Mouse (Mus musculus) left cerebral cortex, adult 11 months (tissue): ENCODE measurements around the gene Cryba2.

Experiments used
- DNase-seq: peaks from one replicate; pipeline ENCODE4 v3.0.0; 2022; ENCODE audit warnings: low spot score

Gene Cryba2

DNA sequence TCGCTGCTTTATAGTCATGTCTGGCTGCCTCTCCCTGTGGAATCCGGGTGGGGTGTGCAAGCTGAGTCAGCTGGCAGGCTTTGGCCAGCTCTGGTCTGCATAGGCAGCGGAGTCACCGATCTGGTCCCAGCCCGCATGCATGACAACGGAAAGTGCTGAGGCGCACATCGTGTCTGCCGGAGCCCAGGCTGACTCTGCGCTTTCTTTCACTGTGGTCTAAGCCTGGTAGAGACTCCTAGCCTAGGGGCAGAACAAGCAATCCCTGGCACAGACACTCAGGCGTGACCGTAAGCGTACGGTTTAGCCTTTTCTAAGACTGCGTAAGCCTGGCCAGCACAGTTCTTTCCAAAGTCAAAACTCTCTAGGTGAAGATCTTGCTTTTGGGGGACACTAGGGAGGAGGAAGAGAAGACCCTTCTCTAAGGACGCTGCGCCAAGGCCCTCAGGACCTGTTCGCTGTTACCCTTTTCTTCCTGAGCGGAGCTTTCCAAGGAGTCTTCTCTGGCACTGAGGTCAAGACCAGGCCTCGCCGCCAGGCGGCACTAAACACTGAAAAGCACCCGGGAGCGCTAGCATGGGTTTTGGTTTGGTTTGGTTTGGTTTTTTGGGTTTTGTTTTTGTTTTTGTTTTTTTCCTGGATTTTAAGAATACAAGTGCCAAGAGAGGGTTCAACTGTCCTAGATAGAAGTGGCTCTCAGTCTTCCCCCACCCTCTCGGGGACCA is at the start of gene Cryba2:
Cryba2 (minus strand) TSS at position 10 of the 722 bp plus-strand sequence.
- no peak for DNase-seq

DNA sequence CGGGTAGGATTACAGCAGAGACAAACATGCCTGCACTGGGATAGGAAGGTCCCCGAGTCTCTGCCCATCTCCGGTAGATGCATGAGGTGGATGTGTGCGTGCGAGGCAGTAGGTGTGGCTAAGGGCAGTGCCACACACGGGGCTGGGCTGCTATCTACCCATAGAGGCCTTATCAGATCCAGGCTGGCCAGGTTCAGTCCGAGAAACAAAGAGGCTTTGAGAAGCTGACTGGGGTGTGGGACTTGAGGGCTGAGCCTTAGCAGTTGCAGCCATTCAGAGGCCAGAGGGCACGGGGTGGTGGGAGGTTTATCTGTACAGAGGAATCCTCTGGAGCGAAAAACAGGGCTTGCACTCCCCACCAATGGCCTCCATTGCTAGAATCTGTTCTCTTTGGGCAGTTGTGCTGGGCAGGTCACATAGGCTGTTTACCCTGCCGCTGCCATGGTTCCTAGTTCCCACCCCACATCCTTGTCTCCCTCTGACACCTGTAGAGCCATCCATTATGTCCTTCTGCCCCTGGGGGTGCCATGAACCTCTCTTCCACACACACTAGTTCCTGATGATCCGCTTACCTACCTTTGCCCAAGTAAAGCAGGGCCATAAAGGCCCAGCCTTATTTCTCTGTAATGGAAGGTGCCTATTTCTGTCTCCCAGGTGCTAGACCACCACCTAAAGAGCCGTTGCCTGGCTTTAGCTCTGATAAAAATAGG is 48.9 kb upstream of the Cryba2 start:
- DNase-seq = no peak

- DNase-seq = no peak
Measured at GRCm38 (mm10) chr1:74939762-74940161, 46.8 kb upstream of the Cryba2 start.

DNA sequence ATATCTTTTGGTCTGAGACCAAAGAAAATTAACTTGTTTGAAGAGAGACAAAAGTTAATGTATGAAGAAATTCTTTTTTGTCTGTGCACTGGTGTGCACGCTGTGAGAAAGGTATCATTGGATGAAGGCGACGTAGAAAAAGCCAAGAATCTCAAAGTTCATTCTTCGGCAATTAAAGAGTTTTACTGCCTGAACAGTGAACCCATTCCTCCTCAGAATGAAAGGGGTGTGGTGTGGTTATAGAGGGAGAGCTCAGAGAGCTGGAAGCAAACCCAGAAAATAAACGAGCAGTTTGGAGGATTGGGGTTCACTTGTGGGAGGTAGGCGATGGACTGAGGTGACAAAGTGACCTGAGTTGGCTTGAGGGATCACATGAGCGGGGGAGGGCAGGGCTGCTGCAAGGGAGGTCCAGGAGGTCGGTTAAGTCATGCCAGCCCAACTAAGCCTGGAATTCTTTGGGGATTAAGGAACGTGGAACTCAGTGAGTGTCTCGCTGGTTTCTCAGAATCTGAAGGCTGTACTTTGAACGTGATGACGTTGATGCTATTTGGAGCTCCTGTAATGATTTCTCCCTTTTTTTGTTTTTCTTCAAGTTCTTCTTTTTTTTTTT is 43.4 kb upstream of the Cryba2 start:
- no peak for DNase-seq

DNA sequence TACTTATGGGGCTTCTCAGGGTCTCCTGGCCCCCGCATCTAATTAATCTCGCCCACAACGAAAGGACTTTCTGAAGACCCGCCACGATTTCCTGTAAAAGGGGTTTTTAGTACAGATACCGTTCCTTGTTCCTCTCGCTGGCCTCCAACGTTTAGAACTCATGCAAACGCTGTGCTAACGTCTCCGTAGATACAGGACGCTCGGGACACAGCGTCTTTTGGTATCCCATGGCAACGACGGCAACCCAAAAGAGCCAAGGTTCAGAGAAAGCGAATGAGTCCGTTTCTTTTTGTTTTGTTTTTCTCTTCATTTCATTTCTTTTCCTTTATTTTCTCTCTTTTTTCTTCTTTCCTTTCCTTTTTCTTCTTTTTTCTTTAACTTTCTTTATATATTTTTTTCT is 42.5 kb upstream of the Cryba2 start, which contains the start of gene Cfap65:
Cfap65 (minus strand) TSS at position 198 of the 400 bp plus-strand sequence.
- peak; percentile 29 for DNase-seq

- DNase-seq = no peak
Measured at GRCm38 (mm10) chr1:74927621-74928296, 34.8 kb upstream of the Cryba2 start.

DNA sequence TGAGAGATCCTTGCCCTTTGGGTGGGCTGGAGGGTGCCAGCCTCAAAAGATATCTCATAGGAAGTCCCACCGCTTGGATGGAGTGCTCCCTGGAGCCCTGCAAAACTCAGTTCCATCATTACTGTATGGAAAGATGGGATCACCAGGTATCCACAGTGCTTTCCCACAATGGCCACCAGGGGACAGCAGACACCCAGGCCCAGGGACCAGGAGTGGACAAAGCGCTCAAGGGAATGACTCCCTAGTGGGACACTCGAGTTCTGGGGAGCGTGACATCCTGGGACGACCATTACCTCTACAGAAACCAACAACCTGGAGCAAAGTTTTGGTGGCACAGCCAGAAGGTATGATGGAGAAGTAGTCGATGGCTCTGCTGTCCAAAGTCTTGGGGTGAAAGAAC is 33.8 kb upstream of the Cryba2 start:
- peak; percentile 16 for DNase-seq

DNA sequence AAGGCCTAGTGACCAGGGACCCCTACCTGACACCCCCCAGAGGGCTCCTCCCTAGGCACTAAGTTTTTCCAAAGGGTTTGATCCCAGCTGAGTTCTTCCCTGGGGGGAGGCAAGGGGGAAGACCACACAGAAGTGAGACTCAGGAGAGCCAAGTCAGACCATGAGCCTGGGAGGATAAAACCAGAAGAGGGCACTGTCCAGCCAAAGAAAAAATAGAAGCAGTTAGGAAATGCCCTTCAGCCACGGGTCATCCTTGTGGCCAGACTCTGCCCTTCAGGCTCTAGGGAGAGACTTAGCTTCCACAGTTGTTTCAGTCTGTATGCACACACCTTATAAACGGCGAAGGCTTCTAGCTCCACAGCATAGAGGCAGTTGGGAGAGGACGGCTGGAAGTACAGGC is 31.5 kb upstream of the Cryba2 start:
- DNase-seq = no peak

DNA sequence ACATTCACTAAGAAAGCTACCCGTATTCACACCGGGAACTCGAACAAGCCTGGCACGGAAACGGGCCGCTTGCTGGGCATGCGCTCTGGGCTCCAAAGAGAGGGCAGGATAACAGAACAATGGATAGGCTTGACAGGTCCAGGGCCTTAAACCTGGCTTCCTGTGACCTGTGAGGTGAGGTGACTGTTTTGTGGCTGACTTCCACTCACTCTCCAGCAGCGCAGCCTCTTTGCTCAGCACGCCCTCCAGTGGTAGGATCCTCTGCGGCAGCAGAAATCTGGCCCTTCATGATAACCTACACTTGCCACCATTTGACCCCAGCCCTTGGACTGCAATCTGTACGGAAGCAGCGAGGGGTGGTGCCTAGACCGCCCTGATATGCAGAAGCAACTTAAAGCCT is 22.8 kb upstream of the Cryba2 start:
- no peak for DNase-seq

DNA sequence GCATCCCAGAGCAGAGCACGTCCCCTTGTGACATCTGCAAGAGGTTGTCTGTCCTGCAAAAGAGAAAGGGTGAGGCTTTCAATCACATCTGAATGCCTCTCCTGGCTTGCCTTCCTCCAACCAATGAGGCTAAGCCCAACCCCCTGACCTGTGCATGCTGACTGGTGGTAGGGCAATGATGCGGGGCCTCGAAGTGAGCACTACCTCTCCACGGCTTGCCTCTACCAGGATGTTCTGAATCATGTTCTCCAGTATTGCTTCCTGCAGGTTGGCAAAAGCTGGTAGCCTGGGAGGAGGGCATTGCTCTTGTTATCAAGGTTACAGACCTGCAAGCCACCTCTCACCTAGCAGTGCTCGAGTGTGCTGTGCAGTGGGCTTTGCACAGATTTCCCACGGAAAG is 9.2 kb upstream of the Cryba2 start:
- no peak for DNase-seq

- no peak for DNase-seq
Measured at GRCm38 (mm10) chr1:74901686-74902085, 8.7 kb upstream of the Cryba2 start.

DNA sequence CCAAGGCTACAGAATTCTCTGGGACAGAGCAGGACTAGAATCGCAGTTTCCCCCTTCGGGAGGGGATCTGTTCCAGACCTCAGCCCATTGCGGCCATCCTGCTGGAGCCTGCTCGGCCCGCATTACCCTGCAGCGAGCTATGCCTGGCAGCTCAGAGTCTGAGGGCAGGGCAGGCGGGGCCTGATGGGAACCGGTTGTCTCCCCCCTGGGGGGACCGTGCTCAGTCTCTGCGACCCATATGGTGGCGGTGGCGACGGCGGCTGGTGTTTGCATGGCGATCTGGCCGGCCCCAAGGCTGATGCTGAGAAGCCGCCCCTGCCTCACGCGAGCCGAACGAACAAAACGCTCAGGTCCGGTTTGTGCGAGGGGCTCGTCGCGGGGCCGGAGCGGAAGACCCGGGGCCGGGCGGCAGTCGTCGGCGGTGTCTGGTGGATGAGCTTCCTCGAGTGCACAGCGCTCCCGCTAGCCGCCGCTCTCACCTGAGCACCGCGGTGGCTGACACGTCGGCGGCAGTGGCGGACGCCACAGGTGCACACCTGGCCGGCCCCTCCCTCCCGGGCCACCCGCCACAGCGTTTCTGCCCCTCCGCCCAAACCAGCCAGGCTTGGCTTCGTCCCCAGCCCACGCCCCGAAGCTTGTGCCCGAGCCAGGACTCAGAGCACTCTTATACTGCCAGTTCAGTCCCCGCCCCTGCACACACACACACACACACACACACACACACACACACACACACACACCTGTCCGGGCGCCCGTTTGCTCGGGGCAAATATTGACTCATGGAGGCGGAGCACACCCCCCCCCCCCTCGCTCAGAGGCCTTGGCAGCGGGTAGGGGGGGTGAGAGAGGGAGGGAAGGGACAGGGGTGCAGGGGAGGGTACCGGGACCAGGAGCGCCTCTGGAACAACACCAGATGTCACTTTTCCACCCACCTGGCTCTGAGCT is 7.7 kb upstream of the Cryba2 start:
- DNase-seq = no peak

GRCm38 (mm10) chr1:74898656-74899431 is 5.9 kb upstream of the Cryba2 start:
- no peak for DNase-seq

DNA sequence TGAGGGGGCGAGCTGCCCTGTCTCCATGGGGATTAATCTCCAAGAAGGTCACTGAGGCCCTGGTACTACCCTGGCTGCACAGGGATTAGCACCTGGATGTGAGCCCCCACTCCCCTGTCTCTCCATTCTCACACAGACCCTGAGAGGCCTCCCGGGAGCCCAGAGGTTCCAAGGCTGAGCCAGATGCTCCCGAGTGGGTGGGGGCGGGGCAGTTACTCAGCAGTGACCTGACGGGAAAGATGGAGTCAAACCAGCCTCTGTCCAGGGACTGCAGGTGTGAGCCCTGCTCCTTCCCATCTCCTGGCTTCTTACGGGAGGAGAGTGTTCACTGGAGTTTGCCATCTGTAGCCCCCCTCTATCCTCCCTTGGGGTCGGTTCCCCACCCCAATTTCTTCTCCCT is 5.0 kb upstream of the Cryba2 start:
- no peak for DNase-seq

DNA sequence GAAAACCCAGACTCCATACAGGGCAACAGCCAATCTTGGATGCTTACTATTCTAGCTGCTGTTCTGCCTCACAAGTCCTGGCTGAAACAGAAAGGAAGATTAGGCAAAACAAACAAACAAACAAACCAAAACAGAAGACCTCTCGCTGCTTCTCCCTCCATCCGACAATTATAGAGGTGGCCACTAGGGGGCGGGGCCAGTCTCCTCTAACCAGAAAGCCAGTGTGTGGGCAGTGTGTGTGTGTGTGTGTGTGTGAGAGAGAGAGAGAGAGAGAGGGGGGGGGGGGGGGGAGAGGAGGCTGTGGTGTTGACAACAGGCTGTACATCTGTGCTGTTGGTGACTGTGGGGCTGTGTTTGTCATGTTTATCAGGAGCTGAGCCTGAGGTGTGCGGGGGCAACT is 2.0 kb upstream of the Cryba2 start:
- DNase-seq = peak; percentile 26

DNA sequence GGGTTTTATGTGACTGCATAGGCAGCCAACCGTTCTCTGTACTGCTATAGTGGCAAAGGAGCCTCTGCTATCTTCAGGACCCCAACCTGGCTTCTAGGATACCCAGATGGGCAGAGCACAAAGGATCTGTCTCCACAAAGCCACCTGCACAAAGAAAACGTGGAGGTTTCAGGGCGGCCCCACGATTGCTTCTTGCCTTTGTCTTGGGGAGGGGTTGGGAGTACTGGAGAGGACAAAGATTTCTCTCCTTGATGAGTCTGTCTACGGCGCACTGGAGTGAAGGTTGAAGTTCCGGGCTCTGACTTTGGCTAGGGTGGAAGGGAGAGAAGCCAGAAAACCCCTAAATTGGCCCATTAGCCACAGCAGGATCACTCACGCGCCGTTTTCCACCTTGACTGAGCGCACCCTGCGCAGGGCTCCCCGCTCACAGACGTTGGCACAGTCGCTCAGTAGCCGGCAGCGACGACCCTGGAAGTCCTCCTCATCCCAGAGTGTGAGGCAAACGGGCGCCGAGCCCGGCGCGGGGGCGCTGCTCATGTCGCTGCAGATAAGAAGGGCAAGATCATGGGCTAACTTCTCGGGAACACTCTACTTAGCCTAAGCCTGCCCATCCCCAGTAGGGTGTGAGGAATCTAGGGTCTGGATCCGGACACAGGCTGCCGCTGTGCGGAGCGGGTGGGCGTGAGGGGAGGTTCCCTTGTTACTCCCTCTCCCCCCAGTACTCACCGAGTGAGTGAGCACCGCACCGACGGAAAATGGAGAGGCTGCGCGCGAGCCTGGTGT is 401 bp downstream of the Cryba2 start:
- DNase-seq = no peak

- no peak for DNase-seq
Measured at GRCm38 (mm10) chr1:74891513-74891912, 1.4 kb downstream of the Cryba2 start.

GRCm38 (mm10) chr1:74885369-74886042 is 7.4 kb downstream of the Cryba2 start, which contains the start of gene Fev:
TSS of gene Fev (minus strand) at chr1:74885419.
- DNase-seq = no peak
